Mouse (Mus musculus): ENCODE results near the gene 1700013G24Rik.

Gene 1700013G24Rik

DNA sequence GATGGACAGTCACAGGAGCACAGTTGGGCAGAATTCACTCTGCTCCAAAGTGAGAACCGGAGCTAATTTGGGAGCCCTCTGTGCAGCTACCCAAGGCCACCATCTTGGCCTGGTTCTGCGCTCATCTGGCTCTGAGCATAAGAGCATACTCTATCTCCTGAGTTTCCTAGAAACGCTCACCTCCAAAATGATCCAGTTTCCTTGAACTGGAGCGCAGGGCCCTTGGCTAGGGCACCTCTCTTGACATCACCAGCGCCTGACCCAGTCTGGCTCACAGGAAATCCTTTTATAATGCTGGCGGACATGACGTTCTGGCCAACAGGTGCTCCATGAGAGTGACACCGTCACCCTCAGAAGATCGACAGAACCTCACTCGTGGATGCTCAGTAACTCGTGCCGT is 3.5 kb downstream of the 1700013G24Rik start:
- no peak for DNase-seq (ENCODE audit: low read depth, low spot score)

GRCm38 (mm10) chr4:137457292-137457691 is 4.2 kb downstream of the 1700013G24Rik start:
- no peak for DNase-seq (ENCODE audit: low read depth, low spot score)

- no peak for DNase-seq (ENCODE audit: low read depth, low spot score)
Measured at GRCm38 (mm10) chr4:137458310-137458709, 5.2 kb downstream of the 1700013G24Rik start.

DNA sequence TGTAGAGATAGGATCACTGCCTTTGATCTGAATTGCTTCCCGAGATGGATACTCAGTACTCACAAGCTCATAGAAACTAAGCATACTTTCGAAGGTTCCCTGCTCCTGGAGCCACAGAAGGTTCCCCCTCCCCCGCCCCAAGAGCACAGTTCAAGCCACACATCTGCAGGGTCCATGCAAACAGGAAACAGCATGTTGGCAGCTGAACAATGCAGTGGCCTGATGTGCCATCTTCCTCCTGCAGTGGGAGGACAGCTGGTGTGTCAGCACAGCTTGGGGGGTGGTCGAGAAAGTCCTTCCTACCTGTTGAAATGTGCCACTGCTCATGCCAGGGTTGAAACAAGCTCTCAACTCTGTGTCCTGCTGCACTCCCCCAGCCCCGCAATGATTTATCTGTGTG is 5.8 kb downstream of the 1700013G24Rik start:
- no peak for DNase-seq (ENCODE audit: low read depth, low spot score)

- no peak for DNase-seq (ENCODE audit: low read depth, low spot score)
Measured at GRCm38 (mm10) chr4:137460676-137461075, 7.6 kb downstream of the 1700013G24Rik start.

DNA sequence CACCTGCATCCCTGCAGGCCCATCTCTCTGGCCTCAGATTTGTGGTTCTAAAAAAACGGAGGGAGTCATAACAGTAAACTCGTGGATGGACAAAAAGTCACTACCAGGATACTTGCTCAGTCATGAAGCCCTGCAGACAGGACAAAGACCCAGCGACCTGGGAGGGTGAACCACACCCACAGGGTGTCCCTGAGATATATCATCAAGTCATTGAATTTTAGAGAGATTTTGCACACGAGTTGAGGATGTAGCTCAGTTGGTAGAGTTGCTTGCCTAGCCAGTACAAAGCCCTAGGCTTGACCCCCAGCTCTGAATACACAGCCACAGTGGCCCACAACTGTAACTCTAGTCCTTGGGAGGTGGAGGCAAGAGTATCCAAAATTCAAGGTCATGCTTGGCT is 8.1 kb downstream of the 1700013G24Rik start:
- DNase-seq (ENCODE audit: low read depth, low spot score) = no peak

DNA sequence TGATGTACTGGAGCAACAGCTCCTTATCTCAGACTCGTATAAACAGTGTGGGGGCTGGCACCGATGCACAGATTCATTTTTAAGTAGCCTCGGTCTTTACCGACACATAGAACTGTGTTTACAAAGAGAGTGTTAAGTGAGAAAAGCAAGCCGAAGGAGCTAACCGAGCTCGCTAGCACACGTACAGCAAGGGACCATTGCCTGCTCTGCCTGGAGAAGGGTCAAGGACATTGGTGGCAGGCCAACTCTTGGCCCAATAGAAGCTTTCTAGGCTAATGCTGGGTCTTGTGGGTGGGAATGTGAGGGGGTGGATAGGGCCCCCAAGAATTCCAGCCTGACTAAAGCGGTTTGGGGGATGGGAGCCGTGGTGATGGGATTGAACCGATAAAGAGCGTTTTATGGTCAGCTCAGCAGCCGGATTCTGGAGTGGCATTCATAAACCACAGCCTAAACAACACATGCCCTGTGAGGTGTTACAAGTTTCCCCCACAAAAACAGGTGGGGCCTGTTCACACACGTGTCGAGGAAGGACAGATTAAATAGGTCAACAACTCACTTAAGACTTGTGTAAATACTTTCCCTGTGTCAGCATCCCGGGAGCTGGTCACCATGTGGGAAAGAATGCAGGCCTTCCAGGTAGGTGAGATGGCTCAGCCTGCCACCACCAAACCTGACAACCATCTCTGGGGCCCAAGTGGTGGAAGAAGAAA is 9.1 kb downstream of the 1700013G24Rik start:
- DNase-seq (ENCODE audit: low read depth, low spot score) = no peak

DNA sequence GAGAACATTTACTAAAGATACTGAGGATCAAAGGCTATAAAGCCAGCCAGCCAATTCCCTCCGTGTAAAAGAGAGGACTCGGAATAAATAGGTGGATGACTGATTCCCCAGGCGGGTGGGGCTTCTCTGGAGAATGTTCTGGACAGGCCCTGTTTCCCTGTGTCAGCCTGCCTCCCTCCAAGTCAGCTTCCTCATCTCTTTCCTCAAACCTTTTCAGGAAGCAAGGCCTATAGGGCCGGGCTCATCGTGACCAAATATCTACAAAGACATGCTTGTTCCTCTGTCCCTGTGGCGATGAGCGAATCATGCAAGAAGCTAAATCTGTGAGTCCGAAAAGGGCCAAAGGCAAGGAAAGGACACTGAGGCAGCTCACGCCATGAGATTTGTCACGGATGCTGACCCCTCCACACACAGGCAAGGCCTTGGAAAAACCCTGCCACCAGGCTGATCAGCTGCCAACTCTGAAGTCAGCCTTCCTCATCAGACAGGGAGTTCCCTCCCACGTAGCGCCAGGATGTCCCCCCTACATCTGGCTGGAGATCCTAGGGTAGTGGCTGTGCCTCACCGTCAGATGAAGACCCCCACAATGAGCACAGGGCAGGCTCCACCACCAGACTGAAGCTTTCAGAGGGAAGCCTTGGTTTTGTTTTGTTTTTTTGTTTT is 12.2 kb downstream of the 1700013G24Rik start:
- no peak for DNase-seq (ENCODE audit: low read depth, low spot score)

GRCm38 (mm10) chr4:137466991-137467390 is 13.9 kb downstream of the 1700013G24Rik start:
- no peak for DNase-seq (ENCODE audit: low read depth, low spot score)

DNA sequence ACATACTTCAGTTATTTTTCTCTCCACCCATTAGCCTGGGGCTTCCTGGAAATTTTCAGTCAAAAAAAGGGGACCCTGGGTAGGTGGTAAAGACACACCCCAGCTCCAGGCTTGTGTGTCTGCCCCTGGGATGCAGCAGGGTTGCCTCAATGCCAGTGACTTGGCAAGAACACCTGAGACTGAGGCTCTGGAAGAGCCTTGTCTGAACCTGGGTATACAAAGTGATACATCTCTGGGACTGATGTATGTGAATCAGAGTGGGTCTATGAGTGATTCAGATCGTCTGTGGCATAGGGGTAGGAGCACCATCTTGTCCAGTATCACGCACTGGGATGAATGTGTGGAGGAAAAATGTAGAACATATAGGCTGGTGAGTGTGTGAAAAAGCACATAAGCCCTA is 14.4 kb downstream of the 1700013G24Rik start:
- no peak for DNase-seq (ENCODE audit: low read depth, low spot score)

DNA sequence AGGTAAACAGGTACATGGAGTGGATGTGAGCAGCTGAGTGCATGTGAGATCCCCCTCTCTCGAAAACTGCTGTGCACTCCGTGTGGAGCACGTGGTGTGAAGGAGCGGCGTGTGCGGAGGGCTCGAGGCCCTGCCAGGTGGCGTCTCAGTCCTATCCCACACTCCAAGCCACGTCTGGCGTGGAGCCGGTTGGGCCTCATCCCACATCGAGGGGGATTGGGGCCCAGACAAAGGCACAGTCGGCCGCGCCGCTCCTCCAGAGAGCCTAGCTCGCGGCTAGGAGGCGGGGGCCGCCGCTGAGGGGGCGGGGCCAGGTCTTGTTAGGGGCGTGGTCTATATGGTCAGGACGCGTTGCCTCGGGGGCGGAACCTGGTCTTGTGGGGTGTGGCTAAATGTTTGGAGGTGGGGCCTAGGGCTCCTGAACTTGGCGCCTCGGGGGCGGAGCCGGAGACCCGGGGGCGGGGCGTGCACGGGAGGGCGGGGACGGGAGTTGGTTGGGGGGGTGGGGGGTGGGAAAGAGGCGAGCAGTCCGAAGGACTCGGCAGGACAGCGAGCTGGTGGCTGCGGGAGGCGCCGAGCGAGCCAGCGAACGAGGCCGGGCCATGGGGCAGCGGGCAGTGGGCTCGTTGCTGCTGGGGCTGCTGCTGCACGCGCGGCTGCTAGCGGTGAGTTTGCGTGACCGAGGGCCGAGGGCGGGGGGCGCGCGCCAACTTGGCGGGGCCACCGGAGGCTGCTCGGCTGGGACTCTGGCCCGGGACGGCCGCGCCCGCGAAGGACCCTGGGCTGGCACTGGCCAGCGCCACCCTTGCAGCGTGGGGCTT is 15.4 kb downstream of the 1700013G24Rik start, which contains the start of gene Hspg2:
Hspg2 (plus strand) TSS at position 510 of the 821 bp plus-strand sequence.
- DNase-seq (ENCODE audit: low read depth, low spot score) = peak; percentile 88

DNA sequence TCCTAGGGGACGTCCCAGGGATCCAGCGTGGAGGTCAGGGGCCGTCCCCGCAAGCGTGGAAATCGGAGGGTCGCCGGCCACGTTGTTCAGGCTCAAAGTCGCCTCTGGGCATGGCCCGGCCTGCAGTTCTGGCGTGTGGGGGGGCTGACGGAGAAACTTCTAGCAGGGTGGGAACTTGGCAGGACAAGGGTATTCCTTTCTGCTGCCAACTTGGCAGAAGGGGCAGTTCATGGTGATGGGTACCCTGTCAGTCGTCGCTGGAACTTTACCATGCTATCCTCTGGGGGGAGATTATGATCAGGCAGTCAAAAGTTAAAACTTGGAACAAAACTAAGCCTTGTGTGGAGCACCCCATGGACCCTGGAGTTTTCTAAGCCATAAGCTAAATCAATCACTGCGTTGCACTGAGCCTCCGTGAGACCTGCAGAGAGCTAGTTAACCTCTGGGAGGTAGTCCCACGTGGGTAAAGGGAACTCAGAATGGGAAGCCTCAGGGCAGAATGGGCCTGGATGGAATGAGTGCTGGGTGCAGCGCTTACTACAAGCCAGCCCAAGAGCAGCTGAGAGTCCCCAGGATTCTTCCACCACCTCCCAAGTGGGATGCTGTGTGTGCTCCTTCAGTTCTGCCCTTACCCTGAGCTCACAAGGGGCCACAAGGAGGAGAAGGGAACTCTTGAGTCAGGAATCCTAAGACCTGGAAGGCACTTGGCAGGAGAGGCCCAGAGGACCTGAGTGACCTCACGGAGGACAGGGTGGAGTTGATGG is 16.2 kb downstream of the 1700013G24Rik start:
- no peak for DNase-seq (ENCODE audit: low read depth, low spot score)

DNA sequence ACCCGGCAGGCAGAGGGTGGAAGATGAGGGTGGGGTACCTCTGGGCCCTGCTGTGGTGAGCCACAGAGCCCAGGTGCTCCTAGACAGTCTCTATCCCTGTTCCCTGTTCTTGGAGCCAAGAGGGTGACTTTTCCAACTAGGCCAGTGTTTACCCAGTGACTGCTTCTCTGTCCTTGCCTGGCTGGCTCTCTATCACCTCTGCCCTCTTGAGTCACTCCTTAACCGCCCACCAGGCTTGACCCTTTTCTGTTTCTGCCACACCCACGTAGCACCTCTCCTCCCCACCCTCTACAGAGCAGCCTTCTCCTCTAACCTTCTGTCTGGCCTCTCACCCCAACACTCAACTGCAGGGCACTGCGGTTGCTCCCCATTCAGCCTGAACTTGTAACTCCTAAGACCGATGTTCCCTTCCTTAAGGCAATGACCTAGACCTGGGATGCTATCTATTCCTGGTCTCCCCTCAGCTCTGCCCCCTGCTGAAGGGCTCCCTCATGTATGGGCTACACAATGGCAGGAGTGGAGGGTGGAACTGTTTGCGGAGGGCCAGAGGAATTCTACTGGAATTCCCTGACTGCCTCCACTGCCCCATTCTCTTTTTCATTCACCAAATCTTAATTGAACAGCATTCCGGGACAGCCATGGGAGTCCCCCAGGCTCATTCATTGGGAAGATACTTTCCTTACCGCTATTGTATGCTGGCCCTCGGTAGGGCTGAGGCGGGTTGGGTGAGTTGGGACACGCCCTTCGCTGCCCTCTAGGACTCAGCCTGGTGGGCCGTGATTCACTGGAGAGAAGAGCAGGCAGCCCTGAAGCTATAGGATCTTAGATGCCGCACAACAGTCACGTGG is 17.0 kb downstream of the 1700013G24Rik start:
- DNase-seq (ENCODE audit: low read depth, low spot score) = no peak

GRCm38 (mm10) chr4:137470701-137471317 is 17.7 kb downstream of the 1700013G24Rik start:
- DNase-seq (ENCODE audit: low read depth, low spot score) = no peak

- no peak for DNase-seq (ENCODE audit: low read depth, low spot score)
Measured at GRCm38 (mm10) chr4:137471326-137471725, 18.2 kb downstream of the 1700013G24Rik start.

GRCm38 (mm10) chr4:137473240-137473639 is 20.2 kb downstream of the 1700013G24Rik start:
- no peak for DNase-seq (ENCODE audit: low read depth, low spot score)

GRCm38 (mm10) chr4:137473701-137474388 is 20.8 kb downstream of the 1700013G24Rik start:
- no peak for DNase-seq (ENCODE audit: low read depth, low spot score)

GRCm38 (mm10) chr4:137474694-137475093 is 21.6 kb downstream of the 1700013G24Rik start:
- no peak for DNase-seq (ENCODE audit: low read depth, low spot score)

DNA sequence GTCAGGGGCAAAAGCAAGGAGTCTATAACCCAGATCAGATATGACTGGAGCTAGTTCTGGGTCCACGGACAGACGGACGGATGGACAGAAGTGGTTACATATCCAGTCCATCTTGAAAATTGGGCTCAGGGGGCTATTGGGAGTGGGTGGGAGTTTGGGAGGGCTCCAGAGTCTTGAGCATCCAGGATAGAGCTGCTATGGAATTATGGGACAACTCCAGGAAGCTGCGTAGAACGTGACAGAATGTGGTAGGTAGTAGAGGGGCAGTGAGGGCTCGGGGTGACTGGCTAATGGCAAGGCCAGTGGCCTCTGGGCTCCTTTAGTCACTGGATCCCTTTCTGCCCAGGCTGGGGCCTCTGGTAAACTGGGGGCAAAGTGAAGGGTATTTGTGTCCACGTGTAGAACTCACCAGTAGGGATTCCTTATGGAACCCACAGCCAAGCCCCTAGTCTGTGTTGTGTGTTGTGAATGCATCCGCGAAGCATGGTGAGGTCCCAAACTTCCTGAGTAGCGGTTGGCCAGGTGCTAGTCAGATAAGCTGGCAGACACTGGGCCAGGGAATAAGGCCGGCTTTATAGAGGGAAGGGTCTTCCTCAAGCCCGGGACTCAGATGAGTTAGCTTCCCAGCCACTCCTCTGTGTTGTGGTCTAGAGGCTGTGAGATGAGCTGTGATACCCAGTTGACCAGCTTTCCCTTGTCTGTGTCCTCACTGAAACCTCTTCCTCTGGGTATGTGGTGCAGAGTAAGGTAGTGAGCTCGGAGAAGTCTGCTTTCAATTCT is 22.4 kb downstream of the 1700013G24Rik start:
- DNase-seq (ENCODE audit: low read depth, low spot score) = no peak

Measured in CD4-positive, CD25-positive, alpha-beta regulatory T cell, adult 2 months (primary cell).